Mouse (Mus musculus) CD4-positive, CD25-positive, alpha-beta regulatory T cell, adult 2 months (primary cell): ENCODE data around the gene Nubp2.

Source experiments
- DNase-seq: peaks from one replicate; pipeline ENCODE4 v3.0.0-alpha.2; 2012; ENCODE audit warnings: low read depth, low spot score

The Nubp2 gene

DNA sequence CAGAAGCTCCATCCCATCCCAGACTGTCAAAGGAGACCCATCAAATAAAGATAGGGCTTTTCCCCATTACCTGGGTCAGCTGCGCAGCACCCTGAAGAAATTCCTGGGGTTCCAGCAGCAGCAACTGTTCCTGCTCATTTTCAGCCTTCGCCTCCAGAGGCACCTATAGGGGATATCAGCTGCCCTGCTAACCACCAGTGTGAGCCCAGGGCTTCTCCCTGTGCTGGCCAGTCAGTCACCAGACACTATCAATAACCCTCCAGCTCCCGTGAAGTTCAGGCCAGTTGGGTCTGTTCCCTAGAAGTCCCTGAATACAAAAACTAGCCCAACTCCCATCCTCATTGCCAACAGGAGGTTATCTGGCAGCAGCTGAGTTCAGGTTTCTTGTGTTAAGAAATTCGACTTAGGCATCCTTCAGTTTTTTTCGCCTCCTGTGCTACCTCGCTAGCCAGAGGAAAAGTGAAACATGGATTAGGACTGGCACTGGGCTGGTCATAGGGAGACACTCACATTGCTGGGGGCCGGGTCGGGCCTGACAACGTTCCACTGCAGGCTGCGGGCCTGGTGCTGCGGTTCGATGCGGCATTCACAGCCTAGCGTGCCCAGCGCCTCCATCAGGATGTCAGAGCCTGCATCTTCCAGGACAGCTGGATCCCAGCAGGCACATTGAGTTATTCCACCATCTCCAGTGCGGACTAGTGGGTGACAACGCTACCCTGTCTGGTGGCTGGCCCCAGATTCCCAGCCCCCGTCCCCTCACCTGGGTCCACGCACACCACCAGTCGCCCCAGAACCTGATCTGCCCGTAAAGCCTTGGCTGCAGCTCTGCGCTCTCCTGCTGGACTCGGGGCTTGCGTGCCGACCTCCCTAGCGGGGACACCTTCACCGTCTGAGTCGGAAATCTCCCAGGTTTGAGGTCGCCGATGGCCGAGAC, 8.2 kb upstream of the Nubp2 start:
- no peak for DNase-seq

GRCm38 (mm10) chr17:24893276-24893675, 7.1 kb upstream of the Nubp2 start:
- DNase-seq: no peak

- no peak for DNase-seq
Observed at GRCm38 (mm10) chr17:24892785-24893184, 6.6 kb upstream of the Nubp2 start.

GRCm38 (mm10) chr17:24891321-24891720, 5.2 kb upstream of the Nubp2 start:
- DNase-seq: no peak

GRCm38 (mm10) chr17:24890151-24891092, 4.3 kb upstream of the Nubp2 start:
- DNase-seq: no peak

- DNase-seq: no peak
Observed at GRCm38 (mm10) chr17:24888862-24889261, 2.7 kb upstream of the Nubp2 start.

- DNase-seq: peak; percentile 37
Observed at GRCm38 (mm10) chr17:24887291-24888080, 1.3 kb upstream of the Nubp2 start.

DNA sequence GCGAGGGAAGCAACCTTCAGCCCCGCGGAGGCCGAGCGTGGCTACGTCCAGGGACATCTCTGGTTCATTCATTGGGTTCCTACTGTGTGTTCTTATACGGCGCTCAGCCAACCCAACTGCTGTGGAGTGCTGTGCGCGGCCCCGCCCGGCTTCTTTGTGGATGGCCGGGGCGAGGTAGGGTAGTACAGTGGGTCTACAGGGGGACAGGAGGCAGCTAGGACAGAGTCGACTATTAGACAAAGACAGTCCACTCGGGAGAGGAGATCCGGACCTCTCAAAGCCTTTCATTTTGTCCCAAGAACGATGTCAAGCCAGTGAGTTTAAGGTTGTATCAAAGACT, 753 bp upstream of the Nubp2 start:
- no peak for DNase-seq

- DNase-seq: no peak
Observed at GRCm38 (mm10) chr17:24885356-24886133, 604 bp downstream of the Nubp2 start.

DNA sequence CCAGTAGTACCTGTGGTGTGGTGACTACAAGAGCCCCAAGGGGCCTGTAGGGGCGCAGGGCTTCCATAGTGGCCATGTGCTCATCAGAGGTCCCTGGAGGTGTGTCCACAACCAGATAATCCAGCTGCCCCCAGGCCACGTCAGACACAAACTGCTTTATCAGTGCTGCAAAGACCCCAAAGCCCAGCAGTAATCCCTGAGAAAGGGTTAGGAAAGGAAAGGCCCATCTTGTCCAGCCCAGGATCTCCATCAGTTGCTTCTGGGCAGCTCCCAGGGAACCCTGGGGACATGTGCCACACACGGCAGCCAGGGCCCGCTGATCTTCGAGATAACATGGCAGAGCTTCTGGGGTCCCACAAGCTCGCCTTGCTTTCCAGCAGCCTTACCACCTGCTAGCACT, 1.8 kb downstream of the Nubp2 start:
- DNase-seq: no peak

GRCm38 (mm10) chr17:24881738-24882440, 4.3 kb downstream of the Nubp2 start:
- DNase-seq: peak; percentile 53

- no peak for DNase-seq
Observed at GRCm38 (mm10) chr17:24878531-24878930, 7.6 kb downstream of the Nubp2 start.

GRCm38 (mm10) chr17:24878117-24878397, 8.1 kb downstream of the Nubp2 start:
- DNase-seq: no peak

- DNase-seq: no peak
Observed at GRCm38 (mm10) chr17:24877336-24878116, 8.6 kb downstream of the Nubp2 start.

DNA sequence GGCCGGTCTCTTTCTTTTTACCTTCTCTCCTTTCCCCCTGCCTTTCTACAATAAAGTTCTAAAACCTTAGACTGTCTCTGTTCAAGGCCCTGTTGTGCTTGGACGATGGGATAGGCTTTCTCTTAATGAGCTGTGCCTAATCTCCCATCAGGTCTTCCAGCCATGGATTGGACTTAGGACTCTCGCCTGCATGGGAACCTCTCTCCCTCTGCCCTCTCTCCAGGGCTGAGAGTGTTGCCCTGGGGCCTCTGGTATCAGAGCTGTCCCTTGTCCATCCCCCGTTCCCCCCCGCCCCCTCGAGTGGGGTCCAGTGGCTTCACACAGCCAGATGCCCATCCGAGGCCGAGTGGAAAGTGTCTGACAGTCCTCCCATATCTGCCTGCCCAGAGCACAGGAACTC, 11.2 kb downstream of the Nubp2 start:
- no peak for DNase-seq

DNA sequence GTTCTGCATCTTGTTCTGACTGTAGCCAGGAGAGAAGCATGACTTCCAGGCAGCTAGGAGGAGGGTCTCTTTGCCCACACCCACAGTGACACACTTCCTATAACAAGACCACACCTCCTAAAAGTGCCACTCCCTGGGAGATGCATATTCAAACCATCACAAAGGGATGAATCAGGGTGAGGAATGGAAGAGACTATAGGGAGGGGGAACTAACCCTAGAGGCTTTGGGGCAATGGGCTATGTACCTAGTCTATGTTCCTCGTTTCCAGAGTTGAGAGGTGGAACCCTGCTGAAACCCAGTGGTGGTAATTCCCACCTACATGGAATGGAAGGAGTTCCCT, 11.8 kb downstream of the Nubp2 start:
- DNase-seq: no peak

GRCm38 (mm10) chr17:24873695-24874404, 12.3 kb downstream of the Nubp2 start:
- no peak for DNase-seq

DNA sequence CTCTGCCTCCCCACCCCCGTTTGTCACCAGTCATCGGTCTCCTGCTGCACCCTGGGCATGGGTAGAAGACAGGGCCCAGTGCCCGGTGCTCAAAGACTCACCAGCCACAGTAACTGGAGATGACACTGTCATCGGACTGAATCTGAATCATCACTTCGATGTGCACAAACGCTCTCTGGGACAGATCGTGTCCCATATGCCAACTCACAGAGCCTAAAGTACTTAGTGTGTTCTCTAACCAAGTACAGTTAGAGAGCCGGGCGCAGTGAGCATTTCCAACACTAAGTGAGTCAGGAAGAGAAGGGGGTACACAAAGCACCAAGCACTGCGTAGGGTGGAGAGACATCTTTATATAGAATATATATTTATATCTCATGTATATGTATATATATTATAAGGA, 18.2 kb downstream of the Nubp2 start:
- DNase-seq: no peak

- no peak for DNase-seq
Observed at GRCm38 (mm10) chr17:24865776-24866175, 20.4 kb downstream of the Nubp2 start, which contains the start of gene Igfals. Gene Igfals (plus strand): TSS chr17:24865997.
